Mouse (Mus musculus) bone marrow, adult 2 months (tissue): Measurements from ENCODE around the gene Ror1.

Experiments
- CTCF ChIP-seq: fragments of 200-500 bp; IDR thresholded peaks from 2 replicates; pipeline ENCODE4 v1.5.1; 2011; ENCODE audit warnings: low read length, control low read depth; ENCODE audit not compliant: control insufficient read depth, insufficient read depth
- POLR2A ChIP-seq: fragments of 200-500 bp; IDR thresholded peaks from 2 replicates; pipeline ENCODE4 v1.6.1; 2011; ENCODE audit warnings: low read depth, mild to moderate bottlenecking, control low read depth, low read length, borderline replicate concordance; ENCODE audit not compliant: control insufficient read depth

GRCm38 (mm10) chr4:100355566-100355965, 260.0 kb downstream of the Ror1 start:
- TF ChIP-seq CTCF = no peak
- no peak for TF ChIP-seq POLR2A
